Mouse (Mus musculus) forebrain, embryonic 10.5 days (tissue): ENCODE measurements around the gene Scn2a. TPM values are rescaled to one million over a fixed set of nuclear protein-coding genes. Genes with fewer than 3 reads are reported as not detected.

Source experiments
- DNase-seq: peaks from one replicate; pipeline ENCODE4 v3.0.0-alpha.2; 2017; ENCODE audit warnings: low spot score; ENCODE audit errors: extremely low spot score
- H3K27ac ChIP-seq: fragments of 300-500 bp; sonication (generic); 2 replicates; pipeline ENCODE4 v1.5.1; 2016; ENCODE audit warnings: mild to moderate bottlenecking
- H3K27me3 ChIP-seq: fragments of 300-500 bp; sonication (generic); 2 replicates; pipeline ENCODE4 v1.6.1; 2016; ENCODE audit warnings: mild to moderate bottlenecking; ENCODE audit not compliant: poor library complexity, severe bottlenecking
- H3K36me3 ChIP-seq: fragments of 300-500 bp; sonication (generic); replicated peaks from 2 replicates; pipeline ENCODE4 v1.6.1; 2016; ENCODE audit warnings: mild to moderate bottlenecking, moderate library complexity
- H3K4me1 ChIP-seq: fragments of 300-500 bp; sonication (generic); 2 replicates; pipeline ENCODE4 v1.6.1; 2016
- H3K4me3 ChIP-seq: fragments of 300-500 bp; sonication (generic); 2 replicates; pipeline ENCODE4 v1.5.1; 2016; ENCODE audit warnings: mild to moderate bottlenecking, moderate library complexity
- H3K9me3 ChIP-seq: fragments of 300-500 bp; sonication (generic); 2 replicates; pipeline ENCODE4 v1.6.1; 2016; ENCODE audit warnings: mild to moderate bottlenecking, moderate library complexity
- WGBS: fragments of 180-500 bp; shearing (Covaris S2); methylation state at CpG from one replicate; pipeline ENCODE4 v1.1.7; 2016; 5-methylcytosine and 5-hydroxymethylcytosine counted together
- polyA plus RNA-seq: library from polyadenylated mRNA; unstranded; fragments of >200 nt; fragmentation: Nextera tagmentation; extraction: Ambion mirVana; gene quantifications from 2 replicates; pipeline ENCODE4 v1.2.1, GENCODE M21; 2016

Gene Scn2a
- polyA plus RNA-seq, 1 experiment from 2014 or later: 2.7 TPM

GRCm38 (mm10) chr2:65667590-65668436, 47.2 kb downstream of the Scn2a start:
- H3K9me3 ChIP-seq: no peaks in the 10 kb centered on the region
- 55% methylated on average over 18 of the region's 18 CpGs for WGBS
- DNase-seq: no peak
- peak overlapping the region; percentile 40; the same call in 1 of the 2 replicates for H3K27ac ChIP-seq
- no peaks in the 10 kb centered on the region for H3K36me3 ChIP-seq
- H3K4me3 ChIP-seq: peak overlapping the region; percentile 37
- H3K27me3 ChIP-seq: no peaks in the 10 kb centered on the region
- H3K4me1 ChIP-seq: peaks cover 60% of the 10 kb centered on the region

DNA sequence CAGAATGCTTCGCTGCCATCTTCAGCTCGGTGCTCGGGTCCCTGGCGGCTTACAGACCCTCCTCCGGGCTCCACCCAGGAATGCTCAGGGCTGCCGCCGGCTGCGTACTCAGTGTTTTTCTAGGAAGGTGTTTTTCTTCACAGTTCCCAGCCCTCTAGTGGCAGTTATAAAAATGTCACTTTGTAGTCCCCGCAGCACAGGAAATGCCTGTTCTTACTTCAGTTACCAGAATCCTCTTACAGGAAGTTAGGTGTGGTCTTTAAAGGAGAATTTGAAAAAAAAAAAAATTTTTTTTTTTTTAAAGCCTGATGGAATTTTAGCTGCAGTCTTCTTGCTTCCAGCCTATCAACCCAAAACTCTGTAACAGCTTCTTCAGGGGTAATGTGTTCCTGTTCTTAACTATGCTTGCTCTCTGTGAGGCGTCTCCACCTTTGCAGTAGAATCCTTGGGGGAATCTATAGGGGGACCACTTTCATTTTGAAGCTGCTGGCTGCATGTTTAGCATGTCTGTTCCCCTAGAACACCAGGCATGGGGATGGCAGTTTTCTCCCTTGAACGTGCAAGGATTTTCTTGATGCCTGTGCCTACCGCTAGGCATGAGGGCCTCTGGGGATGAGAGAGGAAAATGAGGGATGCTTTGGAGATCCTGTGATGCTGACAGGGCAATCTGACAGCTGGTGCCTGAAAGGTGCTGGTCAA, 48.0 kb downstream of the Scn2a start:
- Histone ChIP-seq H3K4me1 (peaks cover 55% of the 10 kb centered on the region), H3K27ac (peak overlapping the region; percentile 83)
- 18% methylated on average over 12 of the region's 12 CpGs for WGBS

GRCm38 (mm10) chr2:65669561-65669960, 49.0 kb downstream of the Scn2a start:
- Histone ChIP-seq H3K4me3 (no peak overlapping the region), H3K9me3 (no peaks in the 10 kb centered on the region), H3K27me3 (no peaks in the 10 kb centered on the region), H3K4me1 (peaks cover 45% of the 10 kb centered on the region), H3K36me3 (no peaks in the 10 kb centered on the region), H3K27ac (no peak overlapping the region)
- no peak for DNase-seq
- 86% methylated on average over 8 of the region's 8 CpGs for WGBS

More for the DNA sequence above, 48.0 kb downstream of the Scn2a start:
- H3K36me3 ChIP-seq: no peaks in the 10 kb centered on the region
- peak; percentile 84 for DNase-seq
- no peaks in the 10 kb centered on the region for H3K9me3 ChIP-seq
- peak overlapping the region; percentile 38 for H3K4me3 ChIP-seq
- H3K27me3 ChIP-seq: no peaks in the 10 kb centered on the region

GRCm38 (mm10) chr2:65670153-65670817, 49.7 kb downstream of the Scn2a start:
- Histone ChIP-seq H3K4me1 (peaks cover 38% of the 10 kb centered on the region), H3K9me3 (no peaks in the 10 kb centered on the region), H3K36me3 (no peaks in the 10 kb centered on the region), H3K27me3 (no peaks in the 10 kb centered on the region), H3K27ac (no peak overlapping the region), H3K4me3 (no peak overlapping the region)
- 68% methylated on average over 12 of the region's 12 CpGs for WGBS
- no peak for DNase-seq

DNA sequence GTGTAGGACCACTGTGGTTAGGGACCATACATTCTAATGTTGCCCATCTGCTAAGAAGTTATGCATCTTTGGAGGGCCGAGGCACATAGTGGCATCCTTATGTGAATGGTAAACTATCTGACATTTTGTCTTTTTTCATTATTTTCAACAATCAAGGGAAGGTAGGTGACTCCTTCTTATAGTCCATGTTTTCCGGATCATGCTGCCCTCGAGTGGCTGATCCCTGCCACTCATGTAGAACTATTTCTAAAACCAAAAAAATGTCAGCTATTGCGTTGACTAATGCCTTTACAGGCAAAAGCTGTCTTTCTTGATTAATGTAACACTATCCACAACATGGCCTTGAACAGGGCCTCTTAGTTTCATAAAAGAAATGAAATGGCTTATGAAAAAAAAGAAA, 59.0 kb downstream of the Scn2a start:
- no peaks in the 10 kb centered on the region for H3K36me3 ChIP-seq
- no peak overlapping the region for H3K27ac ChIP-seq
- H3K27me3 ChIP-seq: no peaks in the 10 kb centered on the region
- H3K9me3 ChIP-seq: no peaks in the 10 kb centered on the region
- 80% methylated on average over 4 of the region's 4 CpGs for whole genome bisulfite sequencing
- H3K4me1 ChIP-seq: no peaks in the 10 kb centered on the region
- no peak overlapping the region for H3K4me3 ChIP-seq
- DNase-seq: no peak

- H3K27me3 ChIP-seq: no peaks in the 10 kb centered on the region
- no peaks in the 10 kb centered on the region for H3K9me3 ChIP-seq
- H3K4me3 ChIP-seq: no peak overlapping the region
- no peaks in the 10 kb centered on the region for H3K36me3 ChIP-seq
- 93% methylated on average over 3 of the region's 3 CpGs for WGBS
- no peak overlapping the region for H3K27ac ChIP-seq
- H3K4me1 ChIP-seq: no peaks in the 10 kb centered on the region
- no peak for DNase-seq
Measured at GRCm38 (mm10) chr2:65685151-65685550, 64.6 kb downstream of the Scn2a start.

DNA sequence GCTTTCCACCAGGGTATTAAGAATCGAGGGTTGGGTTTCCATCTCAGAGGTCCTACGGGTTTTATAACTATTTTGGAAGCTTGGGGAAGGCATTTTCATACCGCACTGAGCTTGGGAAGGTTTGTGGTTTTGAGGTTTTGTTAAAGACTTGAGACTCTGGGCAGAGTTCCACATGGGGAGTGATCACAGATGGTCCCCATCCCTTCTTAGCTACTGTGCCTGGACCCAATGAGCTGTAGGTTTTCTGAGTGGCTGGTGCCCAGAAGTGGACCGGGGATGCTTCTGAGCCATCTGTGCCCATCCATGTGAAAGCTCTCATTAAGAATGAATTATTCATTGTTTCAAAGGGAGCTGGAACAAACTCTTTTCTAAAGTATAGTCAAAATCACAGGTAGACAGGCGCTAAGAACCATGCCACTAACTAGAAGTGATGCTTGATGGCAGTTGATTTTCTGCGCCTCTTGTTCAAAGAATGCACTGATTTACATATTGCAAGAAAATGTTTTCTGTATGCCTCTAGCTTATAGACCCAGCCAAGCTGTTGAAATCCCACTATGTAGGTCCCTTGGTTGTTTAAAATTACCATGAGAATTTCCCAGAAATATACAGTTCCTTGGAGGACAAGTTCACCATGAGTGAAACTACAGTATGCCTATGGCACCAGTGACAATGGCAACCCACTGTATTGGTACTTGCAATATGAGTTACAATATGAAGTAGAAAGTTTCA, 70.0 kb downstream of the Scn2a start:
- Histone ChIP-seq H3K36me3 (no peaks in the 10 kb centered on the region), H3K27ac (no peak overlapping the region), H3K4me3 (no peak overlapping the region), H3K4me1 (no peaks in the 10 kb centered on the region), H3K27me3 (no peaks in the 10 kb centered on the region), H3K9me3 (no peaks in the 10 kb centered on the region)
- no peak for DNase-seq
- WGBS: 89% methylated on average over 6 of the region's 6 CpGs

- WGBS: 77% methylated on average over 3 of the region's 3 CpGs
- no peaks in the 10 kb centered on the region for H3K4me1 ChIP-seq
- no peaks in the 10 kb centered on the region for H3K9me3 ChIP-seq
- H3K27ac ChIP-seq: no peak overlapping the region
- H3K36me3 ChIP-seq: no peaks in the 10 kb centered on the region
- no peak overlapping the region for H3K4me3 ChIP-seq
- DNase-seq: no peak
- no peaks in the 10 kb centered on the region for H3K27me3 ChIP-seq
Measured at GRCm38 (mm10) chr2:65694485-65694884, 73.9 kb downstream of the Scn2a start.

DNA sequence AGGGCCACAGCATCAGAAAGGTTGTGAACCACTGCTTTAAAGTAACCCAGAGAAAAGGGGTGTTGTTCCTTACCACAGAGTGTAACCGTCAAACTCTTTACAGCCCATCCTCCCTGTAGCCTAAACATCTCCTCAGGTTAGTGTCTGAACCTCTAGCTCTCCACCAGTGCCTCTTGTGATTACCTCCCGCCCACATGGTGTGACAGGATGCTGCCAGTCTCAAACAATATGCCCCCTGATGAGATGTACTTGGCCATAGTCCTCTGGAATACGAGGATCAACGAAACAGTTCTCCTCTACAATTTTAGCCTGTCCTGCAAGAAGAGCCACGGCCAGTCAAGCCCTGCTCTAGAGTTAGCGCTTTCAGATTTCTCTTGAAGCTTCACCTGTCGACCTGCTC, 74.5 kb downstream of the Scn2a start:
- no peak overlapping the region for H3K4me3 ChIP-seq
- no peaks in the 10 kb centered on the region for H3K36me3 ChIP-seq
- no peaks in the 10 kb centered on the region for H3K4me1 ChIP-seq
- no peaks in the 10 kb centered on the region for H3K27me3 ChIP-seq
- DNase-seq: no peak
- H3K9me3 ChIP-seq: no peaks in the 10 kb centered on the region
- 82% methylated on average over 7 of the region's 7 CpGs for whole genome bisulfite sequencing
- no peak overlapping the region for H3K27ac ChIP-seq

DNA sequence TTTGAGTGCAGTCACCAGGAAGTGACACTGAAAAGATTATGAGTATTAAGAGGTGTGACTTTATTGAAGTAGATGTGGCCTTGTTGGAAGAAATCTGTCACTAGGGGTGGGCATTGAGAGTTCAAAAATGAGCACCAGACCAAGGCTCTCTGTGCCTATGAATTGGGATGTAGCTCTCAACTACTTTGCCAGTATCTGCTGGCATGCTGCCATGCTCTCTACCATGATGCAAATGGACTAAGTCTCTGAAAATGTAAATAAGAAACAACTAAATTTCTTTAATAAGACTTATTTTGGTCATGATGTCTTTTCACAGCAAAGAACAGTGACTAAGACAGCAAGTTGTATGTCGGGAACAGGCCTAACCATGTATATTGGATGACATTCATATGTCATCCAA, 79.7 kb downstream of the Scn2a start:
- Histone ChIP-seq H3K27me3 (no peaks in the 10 kb centered on the region), H3K36me3 (no peaks in the 10 kb centered on the region), H3K9me3 (no peaks in the 10 kb centered on the region), H3K27ac (no peak overlapping the region), H3K4me3 (no peak overlapping the region), H3K4me1 (no peaks in the 10 kb centered on the region)
- 89% methylated on average over 1 of the region's 1 CpGs for WGBS
- DNase-seq: no peak

GRCm38 (mm10) chr2:65701175-65701574, 80.6 kb downstream of the Scn2a start:
- Histone ChIP-seq H3K9me3 (no peaks in the 10 kb centered on the region), H3K4me3 (no peak overlapping the region), H3K27ac (no peak overlapping the region), H3K36me3 (no peaks in the 10 kb centered on the region), H3K27me3 (no peaks in the 10 kb centered on the region), H3K4me1 (no peaks in the 10 kb centered on the region)
- DNase-seq: no peak
- 90% methylated on average over 3 of the region's 3 CpGs for WGBS

DNA sequence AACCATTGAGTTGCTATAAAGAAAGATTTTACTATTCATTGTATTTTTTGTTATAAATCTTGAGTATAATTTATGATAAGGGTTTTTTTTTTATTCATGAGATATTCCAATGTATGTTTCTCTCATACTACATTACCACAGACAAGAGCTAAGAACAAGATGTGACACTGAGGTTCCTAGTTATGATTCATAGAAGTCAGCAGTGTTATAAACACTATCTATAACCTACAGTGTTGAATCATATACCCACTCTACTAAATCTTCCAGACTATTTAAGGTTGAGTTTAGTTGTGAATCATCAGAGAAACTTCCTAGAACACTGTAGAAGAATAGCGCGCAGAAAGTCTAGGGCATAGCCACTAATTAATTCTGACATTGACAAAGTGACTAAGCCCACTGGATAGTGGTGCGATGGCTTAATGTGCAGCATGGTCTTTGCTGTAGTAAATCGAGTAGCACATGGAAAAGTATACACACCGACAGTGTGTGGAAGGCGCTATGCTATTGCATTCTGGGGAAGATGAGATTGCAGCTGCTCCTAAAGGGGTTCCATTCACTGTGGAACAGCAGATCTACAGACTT, 101.7 kb downstream of the Scn2a start:
- no peak for DNase-seq
- H3K36me3 ChIP-seq: no peaks in the 10 kb centered on the region
- 92% methylated on average over 6 of the region's 6 CpGs for WGBS
- no peaks in the 10 kb centered on the region for H3K4me1 ChIP-seq
- no peaks in the 10 kb centered on the region for H3K9me3 ChIP-seq
- no peaks in the 10 kb centered on the region for H3K27me3 ChIP-seq
- no peak overlapping the region for H3K4me3 ChIP-seq
- H3K27ac ChIP-seq: no peak overlapping the region
